Mouse (Mus musculus): ENCODE results near the gene Bmp5. TPM values are rescaled to one million over a fixed set of nuclear protein-coding genes. Genes with fewer than 3 reads are reported as not detected.
"Not testable (repeated sequence)": the region's sequence is repeated elsewhere in the genome, so short reads cannot be mapped to it uniquely, and the experiment has no call there.

Bmp5 gene
- polyA plus RNA-seq, 1 experiment from 2014 or later = 7.2 TPM

- H3K27me3 ChIP-seq (replicated peaks; ENCODE audit: control insufficient read depth, insufficient read depth, low read length) = no peaks in the 10 kb centered on the region
- no peak overlapping the region for H3K9ac ChIP-seq (ENCODE audit: low read depth, low read length)
- ATAC-seq = no peak
- no peaks in the 10 kb centered on the region for H3K9me3 ChIP-seq (ENCODE audit: control insufficient read depth, low read length)
- H3K36me3 ChIP-seq (ENCODE audit: control insufficient read depth, insufficient read depth, low read length) = no peaks in the 10 kb centered on the region
- WGBS = 26% methylated on average over 5 of the region's 5 CpGs
- no peak overlapping the region for H3K27ac ChIP-seq (ENCODE audit: low read length)
- H3K4me3 ChIP-seq (ENCODE audit: low read length) = peak overlapping the region; percentile 27
- no peaks in the 10 kb centered on the region for H3K4me1 ChIP-seq (ENCODE audit: control insufficient read depth, insufficient read depth, low read length)
- peak overlapping the region; percentile 37 for H3K4me2 ChIP-seq (ENCODE audit: low read depth, low read length)
Measured at GRCm38 (mm10) chr9:75780558-75781276, 5.6 kb downstream of the Bmp5 start.

GRCm38 (mm10) chr9:75781600-75781999 lies 6.4 kb downstream of the Bmp5 start:
- no peaks in the 10 kb centered on the region for H3K27me3 ChIP-seq (replicated peaks; ENCODE audit: control insufficient read depth, insufficient read depth, low read length)
- ATAC-seq = no peak
- H3K9ac ChIP-seq (ENCODE audit: low read depth, low read length) = no peak overlapping the region
- H3K4me2 ChIP-seq (ENCODE audit: low read depth, low read length) = peak overlapping the region; percentile 35; the same call in 1 of the 2 replicates
- H3K4me1 ChIP-seq (ENCODE audit: control insufficient read depth, insufficient read depth, low read length) = no peaks in the 10 kb centered on the region
- no peak overlapping the region for H3K27ac ChIP-seq (ENCODE audit: low read length)
- H3K36me3 ChIP-seq (ENCODE audit: control insufficient read depth, insufficient read depth, low read length) = no peaks in the 10 kb centered on the region
- 20% methylated on average over 5 of the region's 5 CpGs for WGBS
- H3K4me3 ChIP-seq (ENCODE audit: low read length) = no peak overlapping the region
- H3K9me3 ChIP-seq (ENCODE audit: control insufficient read depth, low read length) = no peaks in the 10 kb centered on the region

GRCm38 (mm10) chr9:75783573-75783972 lies 8.4 kb downstream of the Bmp5 start:
- ATAC-seq = no peak
- no peaks in the 10 kb centered on the region for H3K27me3 ChIP-seq (replicated peaks; ENCODE audit: control insufficient read depth, insufficient read depth, low read length)
- 91% methylated on average over 2 of the region's 2 CpGs for WGBS
- no peaks in the 10 kb centered on the region for H3K9me3 ChIP-seq (ENCODE audit: control insufficient read depth, low read length)
- H3K4me3 ChIP-seq (ENCODE audit: low read length) = no peak overlapping the region
- no peaks in the 10 kb centered on the region for H3K36me3 ChIP-seq (ENCODE audit: control insufficient read depth, insufficient read depth, low read length)
- H3K4me1 ChIP-seq (ENCODE audit: control insufficient read depth, insufficient read depth, low read length) = no peaks in the 10 kb centered on the region
- H3K4me2 ChIP-seq (ENCODE audit: low read depth, low read length) = no peak overlapping the region
- no peak overlapping the region for H3K9ac ChIP-seq (ENCODE audit: low read depth, low read length)
- H3K27ac ChIP-seq (ENCODE audit: low read length) = no peak overlapping the region

- Histone ChIP-seq H3K27ac (ENCODE audit: low read length) (no peak overlapping the region), H3K4me1 (ENCODE audit: control insufficient read depth, insufficient read depth, low read length) (no peaks in the 10 kb centered on the region), H3K27me3 (replicated peaks; ENCODE audit: control insufficient read depth, insufficient read depth, low read length) (no peaks in the 10 kb centered on the region), H3K4me3 (ENCODE audit: low read length) (no peak overlapping the region), H3K9ac (ENCODE audit: low read depth, low read length) (no peak overlapping the region), H3K36me3 (ENCODE audit: control insufficient read depth, insufficient read depth, low read length) (no peaks in the 10 kb centered on the region), H3K9me3 (ENCODE audit: control insufficient read depth, low read length) (no peaks in the 10 kb centered on the region), H3K4me2 (ENCODE audit: low read depth, low read length) (no peak overlapping the region)
- ATAC-seq = no peak
- WGBS = 85% methylated on average over 5 of the region's 5 CpGs
Measured at GRCm38 (mm10) chr9:75785959-75786358, 10.8 kb downstream of the Bmp5 start.

GRCm38 (mm10) chr9:75787121-75787520 lies 12.0 kb downstream of the Bmp5 start:
- Histone ChIP-seq H3K4me1 (ENCODE audit: control insufficient read depth, insufficient read depth, low read length) (no peaks in the 10 kb centered on the region), H3K4me2 (ENCODE audit: low read depth, low read length) (no peak overlapping the region), H3K36me3 (ENCODE audit: control insufficient read depth, insufficient read depth, low read length) (no peaks in the 10 kb centered on the region), H3K9me3 (ENCODE audit: control insufficient read depth, low read length) (no peaks in the 10 kb centered on the region), H3K27ac (ENCODE audit: low read length) (peak overlapping the region; percentile 16; the same call in 1 of the 2 replicates), H3K9ac (ENCODE audit: low read depth, low read length) (no peak overlapping the region), H3K27me3 (replicated peaks; ENCODE audit: control insufficient read depth, insufficient read depth, low read length) (no peaks in the 10 kb centered on the region), H3K4me3 (ENCODE audit: low read length) (no peak overlapping the region)
- whole genome bisulfite sequencing = 71% methylated on average over 15 of the region's 15 CpGs
- ATAC-seq = no peak

GRCm38 (mm10) chr9:75789879-75790428 lies 14.8 kb downstream of the Bmp5 start:
- H3K4me3 ChIP-seq (ENCODE audit: low read length) = no peak overlapping the region
- H3K4me2 ChIP-seq (ENCODE audit: low read depth, low read length) = no peak overlapping the region
- ATAC-seq = no peak
- no peaks in the 10 kb centered on the region for H3K4me1 ChIP-seq (ENCODE audit: control insufficient read depth, insufficient read depth, low read length)
- WGBS = 52% methylated on average over 7 of the region's 7 CpGs
- no peak overlapping the region for H3K9ac ChIP-seq (ENCODE audit: low read depth, low read length)
- H3K27me3 ChIP-seq (replicated peaks; ENCODE audit: control insufficient read depth, insufficient read depth, low read length) = no peaks in the 10 kb centered on the region
- H3K27ac ChIP-seq (ENCODE audit: low read length) = no peak overlapping the region
- no peaks in the 10 kb centered on the region for H3K9me3 ChIP-seq (ENCODE audit: control insufficient read depth, low read length)
- H3K36me3 ChIP-seq (ENCODE audit: control insufficient read depth, insufficient read depth, low read length) = no peaks in the 10 kb centered on the region

- no peak overlapping the region for H3K4me2 ChIP-seq (ENCODE audit: low read depth, low read length)
- no peaks in the 10 kb centered on the region for H3K36me3 ChIP-seq (ENCODE audit: control insufficient read depth, insufficient read depth, low read length)
- H3K9ac ChIP-seq (ENCODE audit: low read depth, low read length) = no peak overlapping the region
- H3K4me1 ChIP-seq (ENCODE audit: control insufficient read depth, insufficient read depth, low read length) = no peaks in the 10 kb centered on the region
- 78% methylated on average over 6 of the region's 6 CpGs for WGBS
- H3K27ac ChIP-seq (ENCODE audit: low read length) = no peak overlapping the region
- H3K4me3 ChIP-seq (ENCODE audit: low read length) = no peak overlapping the region
- no peaks in the 10 kb centered on the region for H3K9me3 ChIP-seq (ENCODE audit: control insufficient read depth, low read length)
- no peaks in the 10 kb centered on the region for H3K27me3 ChIP-seq (replicated peaks; ENCODE audit: control insufficient read depth, insufficient read depth, low read length)
- no peak for ATAC-seq
Measured at GRCm38 (mm10) chr9:75804940-75805339, 29.8 kb downstream of the Bmp5 start.

GRCm38 (mm10) chr9:75808179-75808578 lies 33.0 kb downstream of the Bmp5 start:
- H3K27me3 ChIP-seq (replicated peaks; ENCODE audit: control insufficient read depth, insufficient read depth, low read length); ATAC-seq; H3K4me1 ChIP-seq (ENCODE audit: control insufficient read depth, insufficient read depth, low read length); H3K9ac ChIP-seq (ENCODE audit: low read depth, low read length); H3K4me3 ChIP-seq (ENCODE audit: low read length); H3K9me3 ChIP-seq (ENCODE audit: control insufficient read depth, low read length); H3K36me3 ChIP-seq (ENCODE audit: control insufficient read depth, insufficient read depth, low read length); H3K4me2 ChIP-seq (ENCODE audit: low read depth, low read length); H3K27ac ChIP-seq (ENCODE audit: low read length): not testable (repeated sequence)
- 96% methylated on average over 3 of the region's 4 CpGs for WGBS

GRCm38 (mm10) chr9:75808659-75809058 lies 33.5 kb downstream of the Bmp5 start:
- Histone ChIP-seq H3K4me1 (ENCODE audit: control insufficient read depth, insufficient read depth, low read length) (no peaks in the 10 kb centered on the region), H3K27me3 (replicated peaks; ENCODE audit: control insufficient read depth, insufficient read depth, low read length) (no peaks in the 10 kb centered on the region), H3K36me3 (ENCODE audit: control insufficient read depth, insufficient read depth, low read length) (no peaks in the 10 kb centered on the region), H3K4me2 (ENCODE audit: low read depth, low read length) (no peak overlapping the region), H3K9me3 (ENCODE audit: control insufficient read depth, low read length) (no peaks in the 10 kb centered on the region), H3K4me3 (ENCODE audit: low read length) (no peak overlapping the region), H3K27ac (ENCODE audit: low read length) (no peak overlapping the region), H3K9ac (ENCODE audit: low read depth, low read length) (no peak overlapping the region)
- ATAC-seq = no peak
- WGBS = 77% methylated on average over 7 of the region's 7 CpGs

- Histone ChIP-seq H3K4me1 (ENCODE audit: control insufficient read depth, insufficient read depth, low read length) (no peaks in the 10 kb centered on the region), H3K36me3 (ENCODE audit: control insufficient read depth, insufficient read depth, low read length) (no peaks in the 10 kb centered on the region), H3K9me3 (ENCODE audit: control insufficient read depth, low read length) (no peaks in the 10 kb centered on the region), H3K4me2 (ENCODE audit: low read depth, low read length) (no peak overlapping the region), H3K27ac (ENCODE audit: low read length) (no peak overlapping the region), H3K4me3 (ENCODE audit: low read length) (no peak overlapping the region), H3K27me3 (replicated peaks; ENCODE audit: control insufficient read depth, insufficient read depth, low read length) (no peaks in the 10 kb centered on the region), H3K9ac (ENCODE audit: low read depth, low read length) (no peak overlapping the region)
- 92% methylated on average over 1 of the region's 1 CpGs for WGBS
- no peak for ATAC-seq
Measured at GRCm38 (mm10) chr9:75815161-75815560, 40.0 kb downstream of the Bmp5 start.
